Mouse (Mus musculus) liver, postnatal 0 days (tissue): Measurements from ENCODE around the gene Pappa. TPM values are rescaled to one million over a fixed set of nuclear protein-coding genes. Genes with fewer than 3 reads are reported as not detected.

Experiments
- ATAC-seq: fragments of 200-750 bp; cut with Nextera tagmentation; 2 replicates; pipeline ENCODE4 v1.8.0; 2017; ENCODE audit warnings: mild to moderate bottlenecking, moderate library complexity
- DNase-seq: peaks from one replicate; pipeline ENCODE4 v3.0.0-alpha.2; 2016
- H3K27ac ChIP-seq: fragments of 300-500 bp; sonication (generic); 2 replicates; pipeline ENCODE4 v1.5.1; 2014; ENCODE audit warnings: antibody characterized with exemption, moderate library complexity, mild to moderate bottlenecking, low read depth
- H3K27me3 ChIP-seq: fragments of 300-500 bp; sonication (generic); 2 replicates; pipeline ENCODE4 v1.6.1; 2014; ENCODE audit warnings: low read length, control low read depth, mixed read lengths; ENCODE audit not compliant: insufficient read depth
- H3K36me3 ChIP-seq: fragments of 300-500 bp; sonication (generic); replicated peaks from 2 replicates; pipeline ENCODE4 v1.6.1; 2014; ENCODE audit warnings: mild to moderate bottlenecking, control low read depth, low read length, moderate library complexity, mixed read lengths; ENCODE audit not compliant: insufficient read depth
- H3K4me1 ChIP-seq: fragments of 300-500 bp; sonication (generic); 2 replicates; pipeline ENCODE4 v1.6.1; 2014; ENCODE audit warnings: antibody characterized with exemption, mild to moderate bottlenecking, control low read depth; ENCODE audit not compliant: insufficient read depth
- H3K4me2 ChIP-seq: fragments of 300-500 bp; sonication (generic); 2 replicates; pipeline ENCODE4 v1.6.1; 2014; ENCODE audit warnings: low read depth, mild to moderate bottlenecking, low read length, moderate library complexity, mixed read lengths
- H3K4me3 ChIP-seq: fragments of 300-500 bp; sonication (generic); 2 replicates; pipeline ENCODE4 v1.5.1; 2014; ENCODE audit warnings: low read depth, low read length
- H3K9ac ChIP-seq: fragments of 300-500 bp; sonication (generic); replicated peaks from 2 replicates; pipeline ENCODE4 v1.6.1; 2014; ENCODE audit warnings: mild to moderate bottlenecking, moderate library complexity
- H3K9me3 ChIP-seq: fragments of 300-500 bp; sonication (generic); 2 replicates; pipeline ENCODE4 v1.6.1; 2016; ENCODE audit warnings: mild to moderate bottlenecking, control low read depth, low read length, mixed read lengths
- CTCF ChIP-seq: sonication (generic); IDR thresholded peaks from 2 replicates; pipeline ENCODE4 v1.5.1; 2016; ENCODE audit warnings: antibody characterized with exemption, low read depth
- EP300 ChIP-seq: IDR thresholded peaks from 2 replicates; pipeline ENCODE4 v1.6.1; 2016; ENCODE audit warnings: antibody characterized with exemption, low read depth, mild to moderate bottlenecking
- WGBS: fragments of 180-500 bp; shearing (Covaris S2); extraction: QIAGEN DNeasy Blood & Tissue Kit; methylation state at CpG from one replicate; pipeline ENCODE4 v1.1.7; 2014; ENCODE audit not compliant: insufficient replicate concordance; 5-methylcytosine and 5-hydroxymethylcytosine counted together
- polyA plus RNA-seq: library from polyadenylated mRNA; unstranded; fragments of >200 nt; fragmentation: Nextera tagmentation; extraction: Ambion mirVana; gene quantifications from 2 replicates; pipeline ENCODE4 v1.2.1, GENCODE M21; 2015

Pappa gene
- polyA plus RNA-seq, 1 experiment from 2014 or later: 0.01 TPM

GRCm38 (mm10) chr4:65216682-65217081 is 92.7 kb downstream of the Pappa start:
- no peak for TF ChIP-seq EP300
- 0 out of 2 replicates have a peak, but pooled peaks have one; percentile 11 for TF ChIP-seq CTCF
- H3K4me3 ChIP-seq: no peak overlapping the region
- H3K36me3 ChIP-seq: no peaks in the 10 kb centered on the region
- no peaks in the 10 kb centered on the region for H3K27me3 ChIP-seq
- DNase-seq (no peak), ATAC-seq (no peak)
- no peak overlapping the region for H3K9ac ChIP-seq
- H3K4me1 ChIP-seq: no peaks in the 10 kb centered on the region
- no peak overlapping the region for H3K27ac ChIP-seq
- WGBS: 58% methylated on average over 3 of the region's 3 CpGs
- no peak overlapping the region for H3K4me2 ChIP-seq
- no peaks in the 10 kb centered on the region for H3K9me3 ChIP-seq

- WGBS: 47% methylated on average over 9 of the region's 9 CpGs
- no peak for DNase-seq
Observed at GRCm38 (mm10) chr4:65217651-65218364, 93.8 kb downstream of the Pappa start.

GRCm38 (mm10) chr4:65223901-65224300 is 99.9 kb downstream of the Pappa start:
- Histone ChIP-seq H3K9ac (no peak overlapping the region), H3K4me3 (no peak overlapping the region), H3K36me3 (no peaks in the 10 kb centered on the region), H3K27me3 (no peaks in the 10 kb centered on the region), H3K4me1 (no peaks in the 10 kb centered on the region), H3K9me3 (no peaks in the 10 kb centered on the region), H3K4me2 (no peak overlapping the region), H3K27ac (no peak overlapping the region)
- no peak for DNase-seq
- TF ChIP-seq CTCF (no peak), EP300 (no peak)
- no peak for ATAC-seq
- WGBS: 83% methylated on average over 4 of the region's 4 CpGs

More at GRCm38 (mm10) chr4:65217651-65218364, 93.8 kb downstream of the Pappa start:
- no peak overlapping the region for H3K9ac ChIP-seq
- H3K4me3 ChIP-seq: no peak overlapping the region
- H3K27ac ChIP-seq: no peak overlapping the region
- TF ChIP-seq EP300 (no peak), CTCF (no peak)
- H3K4me1 ChIP-seq: no peaks in the 10 kb centered on the region
- H3K9me3 ChIP-seq: no peaks in the 10 kb centered on the region
- no peaks in the 10 kb centered on the region for H3K36me3 ChIP-seq
- H3K4me2 ChIP-seq: no peak overlapping the region
- ATAC-seq: no peak
- no peaks in the 10 kb centered on the region for H3K27me3 ChIP-seq

- Histone ChIP-seq H3K27me3 (no peaks in the 10 kb centered on the region), H3K4me2 (no peak overlapping the region), H3K4me1 (no peaks in the 10 kb centered on the region; the same call in 1 of the 2 replicates), H3K36me3 (no peaks in the 10 kb centered on the region), H3K4me3 (no peak overlapping the region), H3K27ac (no peak overlapping the region), H3K9me3 (no peaks in the 10 kb centered on the region), H3K9ac (no peak overlapping the region)
- TF ChIP-seq EP300 (no peak), CTCF (no peak)
- ATAC-seq (no peak), DNase-seq (no peak)
- 40% methylated on average over 8 of the region's 8 CpGs for WGBS
Observed at GRCm38 (mm10) chr4:65238540-65238998, 114.6 kb downstream of the Pappa start.

GRCm38 (mm10) chr4:65242434-65242931 is 118.5 kb downstream of the Pappa start:
- Histone ChIP-seq H3K27ac (no peak overlapping the region), H3K9ac (no peak overlapping the region), H3K4me1 (no peaks in the 10 kb centered on the region; the same call in 1 of the 2 replicates), H3K4me3 (no peak overlapping the region), H3K36me3 (no peaks in the 10 kb centered on the region), H3K4me2 (no peak overlapping the region), H3K9me3 (no peaks in the 10 kb centered on the region), H3K27me3 (no peaks in the 10 kb centered on the region)
- no peak for TF ChIP-seq EP300
- TF ChIP-seq CTCF: no peak
- DNase-seq (no peak), ATAC-seq (no peak)
- WGBS: 30% methylated on average over 3 of the region's 3 CpGs

GRCm38 (mm10) chr4:65243245-65243644 is 119.3 kb downstream of the Pappa start:
- 40% methylated on average over 2 of the region's 2 CpGs for WGBS
- no peak overlapping the region for H3K9ac ChIP-seq
- no peak for DNase-seq
- H3K4me2 ChIP-seq: no peak overlapping the region
- ATAC-seq: no peak
- H3K27ac ChIP-seq: no peak overlapping the region
- H3K4me3 ChIP-seq: no peak overlapping the region
- TF ChIP-seq EP300 (no peak), CTCF (no peak)
- H3K27me3 ChIP-seq: no peaks in the 10 kb centered on the region
- no peaks in the 10 kb centered on the region for H3K9me3 ChIP-seq
- H3K4me1 ChIP-seq: no peaks in the 10 kb centered on the region; the same call in 1 of the 2 replicates
- no peaks in the 10 kb centered on the region for H3K36me3 ChIP-seq
